Mouse (Mus musculus) small intestine, adult 10 weeks (tissue): ENCODE measurements around the gene Mink1. TPM values are rescaled to one million over a fixed set of nuclear protein-coding genes. Genes with fewer than 3 reads are reported as not detected.

Source experiments
- polyA plus RNA-seq: library from polyadenylated mRNA; stranded (reverse); fragments of 350-450 nt; fragmentation: Illumina TruSeq; extraction: RNeasy Lipid Tissue Mini Kit (QIAGEN cat#74804); gene quantifications from one replicate; pipeline ENCODE4 v1.2.3, GENCODE M21; 2014; ENCODE audit warnings: low replicate concordance

Gene Mink1
- polyA plus RNA-seq, result 1.6 TPM

GRCm38 (mm10) chr11:70562287-70562994, at the start of gene Mink1:
Gene Mink1, plus strand, starts transcription at chr11:70562881.

GRCm38 (mm10) chr11:70514288-70514687, 48.4 kb upstream of the Mink1 start, which contains the start of gene Vmo1:
Gene Vmo1, minus strand, starts transcription at chr11:70514616.

DNA sequence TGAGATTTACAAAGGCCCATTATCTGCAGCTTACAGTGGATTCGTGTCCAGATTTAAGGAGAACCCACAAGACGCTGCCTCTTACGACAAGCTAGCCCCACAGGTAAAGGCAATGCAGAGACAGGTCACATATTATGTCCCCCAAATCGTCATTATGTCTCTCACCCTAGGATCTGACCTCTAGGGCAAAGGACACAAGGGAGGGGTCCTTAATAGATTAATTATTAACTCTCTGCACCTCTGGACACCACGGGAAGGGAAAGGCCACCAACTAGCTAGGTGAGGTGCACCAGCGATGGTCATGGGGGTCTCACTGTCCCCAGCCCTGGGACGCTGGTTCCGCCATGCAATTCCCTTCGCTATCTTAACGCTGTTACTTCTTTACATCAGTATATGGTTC, 43.8 kb upstream of the Mink1 start, which contains the start of gene Gltpd2:
Gltpd2 (plus strand) TSS at position 274 of the 400 bp plus-strand sequence.

DNA sequence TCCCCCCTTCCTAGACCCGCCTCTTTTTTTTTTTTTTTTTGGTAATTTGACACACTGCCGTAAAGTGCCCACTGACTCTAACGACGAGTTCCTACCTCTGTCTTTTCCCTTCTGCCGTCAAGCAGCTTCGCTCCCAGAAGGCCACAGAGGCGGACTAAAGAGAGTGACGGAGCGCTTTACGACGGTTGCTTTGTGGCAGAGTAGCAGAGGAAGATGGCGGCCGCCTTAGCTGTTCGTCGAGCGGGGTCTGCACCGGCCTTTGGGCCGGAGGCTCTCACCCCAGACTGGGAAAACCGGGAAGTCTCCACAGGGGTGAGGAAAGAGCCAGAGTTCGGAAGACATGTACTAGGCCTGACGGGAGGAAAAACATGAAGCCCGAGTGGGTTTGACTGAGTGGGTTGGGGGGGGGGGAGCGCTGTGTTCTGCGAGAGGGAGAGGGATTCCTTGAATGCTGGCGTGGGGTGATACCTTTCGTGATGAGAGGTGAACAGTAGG, 37.5 kb upstream of the Mink1 start, which contains the start of gene Psmb6:
Psmb6 (plus strand) TSS at position 184 of the 495 bp plus-strand sequence.

GRCm38 (mm10) chr11:70532839-70533238, 29.8 kb upstream of the Mink1 start, which contains the start of gene Gm40193:
Gene Gm40193, minus strand, starts transcription at chr11:70532939.

DNA sequence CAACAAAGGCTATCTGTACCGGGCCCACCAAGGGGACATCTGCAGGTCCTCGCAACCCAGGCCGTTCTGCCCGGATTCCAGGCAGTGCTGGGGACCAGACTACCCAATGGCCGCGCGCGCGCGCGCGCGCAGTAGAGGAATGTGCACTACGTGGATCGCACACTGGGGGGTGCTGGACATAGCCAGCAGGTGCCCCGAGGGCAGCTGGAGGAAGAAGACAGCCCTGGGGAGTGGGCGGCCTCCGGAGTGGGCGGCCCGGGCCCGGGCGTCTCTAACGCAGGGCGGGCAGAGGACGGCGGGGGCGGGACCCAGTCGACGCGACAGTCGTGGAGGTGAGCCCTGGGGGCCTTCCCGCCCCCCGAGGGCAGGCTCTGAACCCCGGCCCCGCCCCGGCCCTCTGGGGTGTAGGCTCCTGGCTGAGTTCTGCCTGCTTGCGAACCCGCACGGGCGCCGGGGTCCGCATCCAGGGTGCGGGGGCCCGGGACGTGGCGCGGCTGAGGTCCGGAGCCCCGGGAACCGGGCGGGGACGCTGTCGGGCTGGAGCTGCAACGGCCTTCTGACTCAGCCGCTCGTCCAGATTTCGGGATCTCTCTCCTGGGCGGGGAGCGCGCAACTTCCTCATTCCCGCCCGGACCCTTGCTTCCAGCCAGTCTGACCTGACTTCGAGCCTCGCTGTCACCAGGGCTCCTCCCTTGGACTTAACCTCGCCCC, 22.6 kb upstream of the Mink1 start, which contains the start of gene Pld2:
Pld2 (plus strand) TSS at position 188 of the 711 bp plus-strand sequence.

DNA sequence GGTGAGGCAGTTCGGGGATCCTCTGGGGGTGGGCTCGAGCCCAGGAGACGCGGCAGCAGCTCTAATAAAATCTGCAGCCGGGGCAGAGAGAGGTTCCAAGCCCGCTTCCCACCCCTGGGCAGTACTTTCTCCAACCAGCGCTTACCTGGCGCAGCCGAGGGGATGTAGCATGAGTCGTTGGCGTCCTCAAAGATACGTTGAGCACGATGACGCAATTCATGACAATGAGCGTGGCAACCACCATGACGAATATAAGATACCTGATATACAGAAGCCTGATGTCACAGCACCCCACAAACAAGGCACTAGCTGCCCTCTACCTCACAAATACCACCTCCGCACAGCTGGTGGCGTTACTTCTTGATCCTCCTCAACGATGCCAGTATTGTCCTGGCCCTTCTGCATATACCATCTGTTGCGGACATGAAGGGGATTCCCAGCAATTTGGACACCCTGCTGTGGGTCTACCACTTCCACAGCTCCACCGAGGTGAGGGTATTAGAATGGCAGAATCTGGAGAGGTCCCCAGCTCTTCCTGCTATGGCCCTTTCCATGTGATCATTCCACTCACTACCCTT, 52.9 kb downstream of the Mink1 start, which contains the start of gene 4930544D05Rik:
4930544D05Rik (plus strand) TSS at position 333 of the 578 bp plus-strand sequence.

DNA sequence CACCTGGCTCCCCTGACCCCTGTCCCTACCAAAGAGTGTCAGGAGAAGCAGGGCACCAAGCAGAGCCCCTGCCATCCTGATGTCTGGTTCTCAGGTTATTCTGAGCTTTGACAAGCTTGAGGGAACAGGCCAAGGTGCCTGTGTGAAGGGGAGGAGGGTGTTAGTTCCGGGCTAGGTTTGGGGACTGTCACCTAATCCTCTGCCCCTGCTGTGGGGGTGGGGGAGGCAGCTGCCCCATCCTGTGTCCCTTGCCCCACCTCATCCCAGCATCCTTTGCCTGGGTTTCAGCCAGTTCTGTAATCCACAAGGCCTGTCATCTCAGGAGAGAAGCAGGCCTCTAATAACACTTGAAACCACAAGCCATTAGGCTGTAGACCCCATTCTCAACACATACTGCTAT, 56.4 kb downstream of the Mink1 start, which contains the start of gene Chrne:
Chrne (minus strand) TSS at position 116 of the 400 bp plus-strand sequence.

DNA sequence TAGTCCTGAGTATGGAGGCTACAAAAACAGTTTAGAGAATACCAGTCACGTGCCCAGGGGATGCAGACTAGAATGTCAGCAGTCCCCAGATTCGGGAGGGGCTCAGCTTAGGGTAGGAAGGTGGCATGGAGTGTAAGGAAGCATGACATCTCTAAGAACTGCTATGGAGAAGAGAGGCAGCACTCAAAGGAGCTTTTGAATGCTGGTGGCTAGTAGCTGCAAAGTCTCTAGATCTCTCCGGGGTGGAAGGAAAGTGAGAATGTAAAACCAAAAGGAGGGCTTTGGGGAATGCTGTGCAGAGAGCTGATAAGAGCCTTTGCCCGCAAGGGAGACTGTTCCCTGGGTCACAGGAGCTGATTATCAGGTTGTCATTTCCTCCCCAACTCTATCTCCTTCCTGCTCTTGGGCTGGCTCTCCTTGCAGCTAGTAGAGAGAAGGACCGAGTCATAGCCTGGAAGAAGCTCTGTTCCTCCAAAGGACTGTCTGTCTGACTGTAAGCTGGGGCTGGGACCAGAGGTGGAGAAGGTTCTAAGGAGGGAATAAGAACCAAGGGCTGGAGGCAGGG, 76.1 kb downstream of the Mink1 start, which contains the start of gene Gp1ba:
Gp1ba (plus strand) TSS at position 409 of the 565 bp plus-strand sequence.

DNA sequence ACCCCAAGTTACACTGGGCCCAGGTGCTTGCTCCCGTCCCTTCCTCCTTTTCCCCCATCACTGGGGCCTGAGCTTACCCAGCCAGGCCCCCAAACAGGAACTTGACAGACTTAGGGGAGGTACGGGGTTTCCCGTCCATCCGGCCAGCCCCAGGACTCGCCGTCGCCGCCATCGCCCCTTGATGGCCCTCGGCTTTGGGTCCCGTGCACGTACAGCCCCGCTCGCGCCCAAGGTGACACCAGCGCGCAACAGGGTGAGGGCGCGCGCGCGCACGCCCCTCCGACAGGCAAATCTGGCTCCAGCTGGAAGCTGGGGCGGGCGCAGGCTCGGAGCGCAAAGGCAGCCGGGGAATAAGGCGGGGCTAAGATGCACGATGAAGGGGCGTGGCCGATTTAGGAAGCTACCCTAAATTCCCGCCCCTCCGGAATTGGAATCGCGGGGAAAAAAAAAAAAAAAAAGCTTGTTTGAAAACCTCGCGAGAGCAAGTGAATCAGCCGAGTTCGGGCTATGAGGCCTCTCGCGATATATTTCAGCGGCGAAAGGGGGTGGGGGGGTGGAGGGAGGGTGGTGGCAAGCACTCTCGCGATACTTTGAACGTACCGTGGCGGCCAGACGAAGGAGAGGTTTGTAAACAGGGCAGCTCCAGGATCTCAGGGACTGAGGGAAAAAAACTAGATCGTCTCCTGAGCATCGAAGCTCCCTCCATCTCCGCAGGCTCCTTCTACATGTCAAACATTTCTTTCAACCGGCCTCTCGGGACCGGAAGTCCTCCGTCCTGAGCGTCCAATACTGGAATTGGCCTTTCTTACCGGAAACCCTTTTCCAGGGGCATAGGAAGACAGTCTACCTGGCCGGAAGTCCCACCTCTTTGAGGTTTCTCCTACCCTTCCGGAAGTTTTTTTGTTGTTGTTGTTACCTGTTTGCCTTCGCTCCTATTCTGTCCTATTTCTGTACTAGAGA, 84.3 kb downstream of the Mink1 start, which contains the start of the genes Rnf167 and Slc25a11:
Rnf167 (plus strand) TSS at position 545 of the 960 bp plus-strand sequence.
Slc25a11 (minus strand) TSS at position 789 of the 960 bp plus-strand sequence.

GRCm38 (mm10) chr11:70654198-70654922, 91.7 kb downstream of the Mink1 start, which contains the start of gene Pfn1:
Gene Pfn1, minus strand, starts transcription at chr11:70654644.

DNA sequence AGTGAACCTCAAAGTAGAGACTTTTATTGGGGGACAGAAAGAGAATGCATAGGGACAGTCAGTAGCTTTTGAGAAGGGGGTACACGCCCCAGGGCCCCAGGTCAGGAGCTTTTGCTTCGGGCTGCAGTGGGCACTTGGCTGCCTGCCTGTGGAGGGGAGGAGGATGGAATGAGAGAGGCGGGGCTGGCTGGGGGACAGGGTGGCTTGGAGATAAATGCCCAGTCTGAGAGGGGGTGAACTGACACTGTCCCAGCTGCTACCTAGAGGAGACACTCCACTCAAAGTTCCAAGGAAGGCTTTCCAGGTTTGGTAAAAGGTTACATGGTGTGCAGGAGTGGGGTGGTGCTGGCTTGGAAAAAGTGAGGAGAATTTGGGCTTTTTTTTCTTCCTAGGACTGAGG, 94.3 kb downstream of the Mink1 start, which contains the start of gene Eno3:
Eno3 (plus strand) TSS at position 239 of the 400 bp plus-strand sequence.

Other genes starting within 250 kb of the Mink1 start
- not detected for gene Alox12e, start 240.3 kb upstream of the Mink1 start, polyA plus RNA-seq
- 1.5 TPM for gene Alox15, start 210.8 kb upstream of the Mink1 start, polyA plus RNA-seq
- 4.5 TPM for gene Pelp1, start 152.8 kb upstream of the Mink1 start, polyA plus RNA-seq
- gene Arrb2, start 130.2 kb upstream of the Mink1 start, polyA plus RNA-seq, result 0.41 TPM
- gene Med11, start 111.0 kb upstream of the Mink1 start, polyA plus RNA-seq, result 5.4 TPM
- gene Zmynd15, start 103.4 kb upstream of the Mink1 start, polyA plus RNA-seq, result 0.78 TPM
- gene Cxcl16, start 102.9 kb upstream of the Mink1 start, polyA plus RNA-seq, result 16.5 TPM
- 293 TPM for gene Tm4sf5, start 57.6 kb upstream of the Mink1 start, polyA plus RNA-seq
- gene Vmo1, start 48.3 kb upstream of the Mink1 start, polyA plus RNA-seq, result not detected
- not detected for gene Gltpd2, start 43.7 kb upstream of the Mink1 start, polyA plus RNA-seq
- gene Psmb6, start 37.5 kb upstream of the Mink1 start, polyA plus RNA-seq, result 13.2 TPM
- not detected for gene Gm40193, start 29.9 kb upstream of the Mink1 start, polyA plus RNA-seq
- 1.3 TPM for gene Pld2, start 22.8 kb upstream of the Mink1 start, polyA plus RNA-seq
- not detected for gene 4930544D05Rik, start 53.0 kb downstream of the Mink1 start, polyA plus RNA-seq
- gene Chrne, start 56.3 kb downstream of the Mink1 start, polyA plus RNA-seq, result not detected
- gene Gp1ba, start 76.2 kb downstream of the Mink1 start, polyA plus RNA-seq, result not detected
- gene Rnf167, start 84.4 kb downstream of the Mink1 start, polyA plus RNA-seq, result 43.6 TPM
- 31.8 TPM for gene Slc25a11, start 84.6 kb downstream of the Mink1 start, polyA plus RNA-seq
- 99.8 TPM for gene Pfn1, start 91.8 kb downstream of the Mink1 start, polyA plus RNA-seq
- gene Eno3, start 94.3 kb downstream of the Mink1 start, polyA plus RNA-seq, result 0.74 TPM
- gene Spag7, start 106.5 kb downstream of the Mink1 start, polyA plus RNA-seq, result 11.3 TPM
- gene Camta2, start 125.2 kb downstream of the Mink1 start, polyA plus RNA-seq, result 0.85 TPM
- not detected for gene Inca1, start 137.3 kb downstream of the Mink1 start, polyA plus RNA-seq
- 14.5 TPM for gene Kif1c, start 137.7 kb downstream of the Mink1 start, polyA plus RNA-seq
- 1.6 TPM for gene Zfp3, start 201.3 kb downstream of the Mink1 start, polyA plus RNA-seq
- gene Scimp, start 249.7 kb downstream of the Mink1 start, polyA plus RNA-seq, result 1.6 TPM